Mouse (Mus musculus) ovary, postnatal 14 days (tissue): Measurements from ENCODE around the gene Plb1.

ENCODE experiments used
- DNase-seq: peaks from one replicate; pipeline ENCODE4 v3.0.0; 2022; ENCODE audit warnings: low spot score

The Plb1 gene

DNA sequence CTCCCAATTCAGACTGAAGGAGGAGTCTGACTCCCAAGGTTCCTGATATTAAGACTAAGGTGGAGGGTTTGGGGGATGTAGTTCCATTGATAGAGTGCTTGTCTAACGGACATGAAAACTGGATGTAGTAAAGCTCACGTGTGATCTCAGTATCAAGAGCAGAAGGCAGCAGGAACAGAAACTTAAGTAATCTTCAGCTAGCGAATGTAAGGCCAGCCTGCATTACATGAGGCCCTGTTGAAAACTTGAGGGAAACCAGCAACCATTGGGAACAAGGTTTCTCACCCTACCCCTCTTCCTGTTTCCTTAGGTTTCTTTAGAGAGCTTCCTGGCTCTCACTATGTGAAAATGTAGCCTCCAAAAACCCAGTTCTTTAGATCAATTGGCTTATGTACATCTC lies 162.1 kb downstream of the Plb1 start:
- DNase-seq = no peak

GRCm38 (mm10) chr5:32395101-32395892 lies 162.8 kb downstream of the Plb1 start:
- DNase-seq = no peak

DNA sequence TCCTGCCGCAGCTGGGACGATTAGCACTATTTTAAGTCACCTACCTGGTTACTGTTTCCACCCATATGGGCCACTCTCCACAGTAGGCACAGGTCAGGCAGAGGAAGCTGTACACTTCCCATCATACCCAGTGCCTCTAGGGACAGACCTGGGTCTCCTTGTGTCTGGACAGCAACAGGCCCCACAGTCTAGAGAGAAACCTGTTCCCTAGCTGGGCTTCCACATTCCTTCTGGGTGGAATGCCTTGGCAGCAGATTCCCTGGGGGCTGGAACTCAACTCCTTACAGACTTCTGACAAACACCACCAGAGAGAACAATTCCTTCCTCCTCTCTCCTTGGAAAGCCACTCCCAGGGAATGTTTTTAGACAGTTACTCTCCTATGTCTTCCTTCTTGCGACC lies 165.2 kb downstream of the Plb1 start:
- DNase-seq = no peak

GRCm38 (mm10) chr5:32400926-32401325 lies 168.4 kb downstream of the Plb1 start:
- no peak for DNase-seq

GRCm38 (mm10) chr5:32403082-32403953 lies 170.8 kb downstream of the Plb1 start:
- no peak for DNase-seq

- no peak for DNase-seq
Observed at GRCm38 (mm10) chr5:32405199-32405855, 172.8 kb downstream of the Plb1 start.

DNA sequence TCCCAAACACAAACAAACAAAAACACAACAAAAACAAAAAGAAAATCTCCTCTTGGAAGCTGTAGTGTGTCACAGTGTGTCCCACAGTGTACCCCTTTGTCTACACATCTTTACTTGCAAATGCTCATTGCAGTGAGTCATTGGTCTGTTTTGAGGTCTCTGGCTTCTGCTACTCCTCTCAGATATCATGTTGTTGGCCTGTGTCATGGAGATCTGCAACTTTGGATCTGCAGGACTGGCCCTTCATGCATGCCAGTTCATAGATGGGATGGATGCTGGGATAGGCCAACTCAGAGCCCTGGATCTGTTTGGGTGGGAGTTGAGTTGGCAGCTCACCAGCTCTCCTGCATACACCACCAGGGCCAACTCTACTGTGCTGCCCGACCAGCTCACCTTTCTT lies 176.3 kb downstream of the Plb1 start:
- DNase-seq = no peak

GRCm38 (mm10) chr5:32409747-32410146 lies 177.2 kb downstream of the Plb1 start:
- no peak for DNase-seq

DNA sequence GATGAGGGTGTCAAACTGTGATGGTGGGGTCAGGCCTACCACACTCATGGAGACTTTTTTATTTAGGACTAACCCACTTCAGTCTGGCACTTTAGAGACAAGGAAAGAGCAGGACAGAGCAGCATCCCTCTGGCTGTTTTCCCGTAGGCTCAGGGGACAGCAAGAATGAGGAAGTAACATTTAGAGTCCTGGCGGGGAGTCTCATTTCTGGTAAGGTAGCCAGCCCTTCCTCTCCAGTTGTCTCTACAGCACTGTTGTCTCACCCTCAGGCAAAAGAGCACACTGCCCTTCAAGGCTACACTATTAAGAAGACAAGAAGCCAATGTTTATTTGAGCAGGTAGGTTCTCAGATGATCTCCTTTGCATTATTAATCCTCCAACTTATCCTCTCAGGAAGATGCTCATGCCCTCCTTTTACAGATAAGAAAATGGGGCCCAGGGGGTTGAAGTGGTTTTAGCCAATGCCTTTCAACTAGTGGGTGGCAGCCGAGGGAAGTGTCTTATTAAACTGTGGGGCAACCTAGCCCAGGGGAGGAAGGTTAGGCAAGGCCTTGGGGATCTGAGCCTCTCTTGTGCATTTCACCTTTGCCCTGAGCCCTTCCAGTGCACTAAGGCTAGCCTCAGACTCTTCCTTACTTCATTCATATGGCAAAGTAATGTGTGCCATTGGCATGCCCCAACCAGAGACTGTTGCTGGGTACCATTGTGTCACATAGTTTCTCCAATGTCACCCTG lies 178.6 kb downstream of the Plb1 start:
- DNase-seq = no peak

DNA sequence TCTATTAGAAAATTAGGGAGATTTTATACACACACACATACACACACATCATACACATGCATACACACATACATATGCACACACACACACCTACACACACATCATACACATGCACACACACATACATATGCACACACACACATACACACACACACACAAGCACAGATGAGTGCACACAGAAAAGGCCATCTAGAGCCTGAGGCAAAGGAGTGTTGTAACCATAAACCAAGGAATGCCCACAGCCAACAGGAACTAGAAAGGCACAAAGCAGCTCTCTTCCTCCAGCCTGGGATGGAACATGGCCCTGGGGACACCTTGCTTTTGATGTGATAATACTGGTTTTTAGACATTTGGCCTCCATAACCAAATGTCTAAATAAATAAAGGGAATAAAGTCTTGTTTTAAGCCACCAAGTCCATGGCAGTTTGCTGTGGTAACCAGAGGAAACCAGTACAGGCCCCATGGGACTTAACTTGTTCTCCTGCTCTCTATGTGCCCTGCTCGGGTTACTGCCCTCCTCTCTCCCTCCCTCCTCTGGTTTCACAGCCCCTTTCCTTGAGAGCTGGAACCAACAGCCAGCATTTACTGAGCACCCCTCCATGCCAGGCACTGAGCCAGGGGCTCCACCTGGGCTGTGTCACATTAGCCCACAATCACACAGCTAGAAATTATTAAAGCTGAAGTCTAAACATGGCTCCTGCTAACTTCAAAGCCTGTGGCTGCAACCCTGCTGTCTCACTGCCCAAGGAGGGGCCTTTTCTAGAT lies 179.9 kb downstream of the Plb1 start:
- peak; percentile 31 for DNase-seq

DNA sequence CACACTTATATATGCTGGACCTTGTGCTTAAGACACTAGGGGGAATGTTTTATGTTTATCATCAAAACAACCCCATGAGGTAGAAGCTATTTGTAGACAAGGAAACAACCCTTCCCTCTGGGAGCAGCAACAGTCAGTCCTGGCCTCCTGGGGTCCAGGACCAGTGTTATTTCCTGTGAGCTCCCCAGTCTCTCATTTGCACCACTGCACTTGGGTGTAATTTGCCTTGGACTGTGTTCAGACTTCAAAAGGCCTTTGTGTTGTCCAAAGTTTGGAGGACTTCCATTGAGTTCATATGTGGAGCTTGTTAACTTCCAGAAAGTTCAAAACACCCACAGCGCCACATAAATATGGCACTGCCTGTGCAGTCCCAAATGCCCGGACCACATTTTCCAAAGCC lies 180.6 kb downstream of the Plb1 start:
- DNase-seq = no peak

GRCm38 (mm10) chr5:32413569-32413968 lies 181.1 kb downstream of the Plb1 start:
- DNase-seq = no peak

DNA sequence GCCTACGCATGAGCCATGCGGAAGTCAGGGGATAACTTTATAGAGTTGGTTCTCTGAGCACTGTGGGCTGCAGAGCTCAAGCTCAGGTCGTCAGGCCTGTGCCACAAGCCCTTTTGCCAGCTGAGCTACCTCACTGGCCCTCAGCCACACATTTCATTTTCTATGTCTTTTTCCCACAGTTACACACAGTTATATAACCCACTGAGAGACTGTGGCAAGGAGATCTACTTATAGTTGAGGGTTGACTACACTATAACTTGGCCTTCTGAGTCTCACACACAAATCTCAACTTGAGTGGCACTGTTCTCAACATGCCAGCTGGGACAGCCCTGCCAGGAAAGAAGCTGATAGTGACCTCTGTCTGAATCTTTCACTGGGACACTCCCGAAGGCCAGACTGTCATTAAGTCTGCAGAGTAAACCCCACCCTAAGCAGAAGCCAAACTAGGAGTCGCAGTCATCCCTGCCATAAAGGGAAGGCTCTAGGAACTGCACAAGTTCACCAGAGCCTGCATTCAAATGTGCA lies 182.0 kb downstream of the Plb1 start:
- DNase-seq = no peak

- no peak for DNase-seq
Observed at GRCm38 (mm10) chr5:32415554-32415953, 183.0 kb downstream of the Plb1 start.
